Mouse (Mus musculus) layer of hippocampus, postnatal 14 days (tissue): ENCODE data around the gene Cactin. TPM values are rescaled to one million over a fixed set of nuclear protein-coding genes. Genes with fewer than 3 reads are reported as not detected.

ENCODE experiments used
- DNase-seq, 2 experiments: peaks; one replicate each; pipeline ENCODE4 v3.0.0; 2021 to 2022; ENCODE audit warnings: low spot score in 2 of 2, mixed read lengths in 1 of 2
- total RNA-seq, 2 experiments: library from RNA; stranded (reverse); gene quantifications; 2 replicates each; pipeline ENCODE4 v1.2.3; 2021

Gene Cactin
- total RNA-seq, 2 experiments from 2014 or later, result 22.4 to 25.8 TPM

- no peak for DNase-seq
Observed at GRCm38 (mm10) chr10:81295185-81295584, 25.7 kb upstream of the Cactin start.

DNA sequence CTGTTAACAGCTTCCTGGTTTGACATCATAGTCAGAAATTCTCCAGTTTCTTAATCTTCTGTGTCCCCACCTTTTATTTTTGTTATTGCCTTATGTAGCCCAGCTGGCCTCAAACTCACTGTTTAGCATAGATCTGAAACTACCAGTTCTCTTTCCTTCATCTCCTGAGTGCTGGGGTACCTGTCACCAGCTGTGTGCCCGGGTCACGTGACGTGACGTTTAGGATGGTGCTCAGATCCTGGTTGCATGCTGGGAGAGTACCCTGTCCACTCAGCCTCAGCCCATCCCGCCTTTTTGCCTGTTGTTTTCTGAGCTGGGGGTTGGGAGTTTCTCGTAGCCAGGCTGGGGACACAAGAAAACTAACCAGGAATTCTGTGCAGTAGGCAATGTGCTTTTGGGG lies 23.7 kb upstream of the Cactin start:
- no peak for DNase-seq

GRCm38 (mm10) chr10:81297845-81298244 lies 23.1 kb upstream of the Cactin start:
- no peak for DNase-seq

GRCm38 (mm10) chr10:81298369-81299100 lies 22.4 kb upstream of the Cactin start:
- no peak for DNase-seq

- no peak for DNase-seq
Observed at GRCm38 (mm10) chr10:81299585-81300351, 21.1 kb upstream of the Cactin start.

- DNase-seq, result no peak
Observed at GRCm38 (mm10) chr10:81300352-81300907, 20.5 kb upstream of the Cactin start.

- DNase-seq, result no peak
Observed at GRCm38 (mm10) chr10:81301321-81301720, 19.6 kb upstream of the Cactin start.

DNA sequence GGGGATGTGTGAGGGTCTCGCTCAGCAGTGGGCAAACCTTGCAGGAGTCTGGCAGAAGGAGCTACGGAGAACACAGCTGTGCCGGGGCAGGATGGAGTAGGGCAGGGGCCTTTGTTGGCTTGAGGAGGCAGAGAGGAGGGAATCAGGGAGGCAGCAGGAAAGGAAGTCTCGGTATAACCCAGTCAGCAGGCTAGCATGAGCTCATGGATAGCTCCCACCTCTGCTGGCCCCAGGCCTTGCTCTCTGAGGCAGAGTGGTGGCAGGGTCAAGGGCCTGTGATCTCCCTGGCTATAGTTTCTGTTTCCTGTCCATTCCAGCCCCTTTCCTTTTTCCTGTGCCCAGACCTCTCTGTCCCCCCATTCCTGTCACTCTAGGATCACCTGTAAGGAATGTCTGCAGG lies 18.6 kb upstream of the Cactin start:
- no peak for DNase-seq

DNA sequence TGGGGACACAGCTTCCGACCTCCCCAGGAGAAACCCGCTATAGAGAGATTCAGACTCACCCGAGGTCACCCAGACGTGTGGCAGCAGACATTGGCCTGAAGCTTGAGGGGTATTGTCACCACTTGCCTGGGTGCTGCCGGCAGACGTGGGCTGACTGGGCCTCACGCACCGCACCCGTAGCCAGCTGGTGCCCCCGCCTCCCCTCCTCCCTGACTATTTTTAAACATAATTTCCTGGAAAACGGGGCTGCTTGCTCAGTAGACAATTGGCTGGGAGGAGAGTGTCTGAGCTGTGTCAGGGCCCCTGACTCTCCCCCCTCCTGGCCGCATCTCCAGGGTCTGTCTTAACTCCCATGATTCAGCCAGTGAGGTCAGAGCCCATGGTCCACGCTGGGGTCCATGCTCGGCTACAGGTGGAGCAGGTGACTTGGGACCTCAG lies 18.1 kb upstream of the Cactin start:
- no peak for DNase-seq

- no peak for DNase-seq
Observed at GRCm38 (mm10) chr10:81303258-81303657, 17.6 kb upstream of the Cactin start.

- no peak for DNase-seq
Observed at GRCm38 (mm10) chr10:81303761-81304160, 17.1 kb upstream of the Cactin start.

DNA sequence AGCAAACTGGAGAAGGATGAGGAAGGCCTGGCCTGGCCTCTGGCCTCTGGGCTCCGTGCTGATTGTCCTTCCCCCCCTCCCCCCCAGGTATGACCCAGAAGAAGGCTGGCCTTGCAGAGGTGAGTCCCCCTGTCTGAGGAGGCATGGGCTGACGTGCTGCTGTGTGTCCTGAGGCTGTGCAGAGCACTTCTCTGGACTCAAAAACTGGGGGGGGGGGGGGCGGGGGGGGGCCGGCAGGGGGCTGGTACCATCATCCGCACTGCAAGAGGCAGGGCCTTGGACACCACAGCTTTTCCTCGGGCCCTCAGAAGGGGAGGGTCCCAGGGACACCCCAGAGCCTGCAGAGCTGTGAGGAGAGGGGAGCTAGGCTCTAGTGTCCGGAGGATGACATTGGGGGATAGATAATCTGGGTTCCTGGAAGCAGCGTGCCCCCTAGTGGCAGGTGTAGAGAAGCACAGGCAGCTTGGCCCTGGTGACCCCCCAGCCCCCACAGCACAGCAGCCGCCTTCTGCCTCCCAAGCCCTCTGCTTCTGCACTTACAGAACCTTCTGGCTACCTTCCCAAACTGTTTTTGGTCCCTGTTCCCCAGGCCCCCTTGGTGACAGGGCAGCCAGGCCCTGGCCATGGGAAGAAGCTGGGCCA lies 16.2 kb upstream of the Cactin start:
- DNase-seq, result no peak

DNA sequence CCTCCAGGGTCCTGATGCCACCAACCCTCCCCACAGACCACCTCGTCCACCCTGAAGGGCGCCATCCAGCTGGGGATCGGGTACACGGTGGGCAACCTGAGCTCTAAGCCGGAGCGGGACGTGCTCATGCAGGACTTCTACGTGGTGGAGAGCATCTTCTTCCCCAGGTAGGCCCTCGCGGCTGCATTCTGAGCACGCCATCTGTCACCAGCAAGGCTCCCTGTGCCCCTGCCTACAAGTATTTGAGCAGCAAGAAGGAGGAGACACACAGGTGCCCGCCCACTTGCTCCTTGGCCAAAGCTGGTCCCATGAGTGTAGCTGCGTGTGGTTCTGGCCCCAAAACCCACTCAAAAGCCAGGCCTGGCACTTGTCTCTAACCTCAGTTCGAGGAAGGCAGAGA lies 15.2 kb upstream of the Cactin start:
- no peak for DNase-seq

GRCm38 (mm10) chr10:81306173-81306668 lies 14.7 kb upstream of the Cactin start:
- DNase-seq, result no peak

GRCm38 (mm10) chr10:81306837-81307682 lies 13.8 kb upstream of the Cactin start:
- DNase-seq, result no peak

GRCm38 (mm10) chr10:81309571-81309970 lies 11.3 kb upstream of the Cactin start:
- no peak for DNase-seq

- no peak for DNase-seq
Observed at GRCm38 (mm10) chr10:81313581-81313980, 7.3 kb upstream of the Cactin start.

GRCm38 (mm10) chr10:81314201-81314600 lies 6.7 kb upstream of the Cactin start:
- DNase-seq, result no peak

DNA sequence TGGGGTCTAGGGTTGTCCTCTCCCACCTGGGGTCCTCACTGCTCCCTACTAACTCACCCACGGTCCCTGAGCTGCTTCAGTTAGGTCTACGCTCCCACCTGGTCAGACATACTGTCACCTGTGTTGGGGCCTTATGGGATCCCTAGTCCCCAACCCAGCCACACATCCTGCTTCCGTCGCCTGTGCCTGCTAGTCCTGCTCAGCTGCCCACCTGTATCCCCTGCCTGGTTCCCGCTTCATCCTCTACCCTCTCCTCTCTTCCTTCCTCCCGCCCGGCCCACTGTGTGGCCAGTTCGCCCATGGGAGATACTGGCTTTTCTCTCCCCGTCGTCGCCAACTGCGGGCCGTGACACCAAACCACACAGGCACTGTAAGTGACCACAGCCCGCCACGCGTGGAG lies 5.3 kb upstream of the Cactin start:
- DNase-seq, result no peak

DNA sequence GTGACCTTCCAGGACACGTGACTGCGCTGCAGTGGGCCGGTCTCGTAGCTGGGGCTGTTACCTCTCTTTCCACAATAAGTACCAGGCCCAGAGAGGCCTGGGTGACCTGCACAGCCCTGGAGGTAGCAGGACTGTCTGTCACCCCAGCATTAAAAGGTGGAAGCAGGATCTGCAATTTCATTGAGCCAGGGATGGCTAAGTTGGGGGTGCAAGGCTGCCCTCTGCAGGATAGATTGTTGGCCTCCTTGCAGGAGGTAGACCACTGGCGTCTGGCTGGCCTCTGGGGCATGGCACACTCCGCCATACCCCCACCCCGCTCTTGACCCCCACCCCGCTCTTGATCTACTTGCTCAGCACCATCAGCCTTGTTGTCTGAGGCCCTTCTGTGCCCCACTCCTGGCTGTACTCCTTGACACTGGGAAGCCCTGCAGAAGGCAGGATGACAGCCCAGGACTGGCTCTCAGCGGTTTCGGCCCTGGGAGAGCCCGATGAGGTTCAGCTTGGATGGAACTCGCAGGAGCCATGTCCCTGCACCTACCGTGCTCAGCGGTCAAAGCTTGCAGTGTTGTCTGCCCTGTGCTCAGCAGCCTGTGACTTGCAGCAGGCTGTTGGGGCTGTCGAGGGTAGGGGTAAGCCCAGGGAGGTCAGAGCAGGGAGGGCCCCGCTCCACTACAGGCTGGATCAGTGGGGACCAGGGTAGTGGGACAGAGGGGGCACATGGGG lies 4.4 kb upstream of the Cactin start:
- no peak for DNase-seq
